Mouse (Mus musculus) cortical plate, adult 2 months (tissue): ENCODE data around the gene Abcc6. TPM values are rescaled to one million over a fixed set of nuclear protein-coding genes. Genes with fewer than 3 reads are reported as not detected.

Experiments
- H3K27ac ChIP-seq: fragments of 200-500 bp; 2 replicates; pipeline ENCODE4 v1.5.1; 2012; ENCODE audit warnings: low read length, control low read depth, inconsistent platforms; ENCODE audit not compliant: insufficient read depth
- H3K4me1 ChIP-seq: fragments of 200-500 bp; 2 replicates; pipeline ENCODE4 v1.6.1; 2011; ENCODE audit warnings: low read length; ENCODE audit not compliant: control insufficient read depth, insufficient read depth
- H3K4me3 ChIP-seq: fragments of 200-500 bp; 2 replicates; pipeline ENCODE4 v1.5.1; 2011; ENCODE audit warnings: mild to moderate bottlenecking, low read length, control low read depth; ENCODE audit not compliant: insufficient read depth
- CTCF ChIP-seq: fragments of 200-500 bp; IDR thresholded peaks from 2 replicates; pipeline ENCODE4 v1.5.1; 2011; ENCODE audit warnings: mild to moderate bottlenecking, control low read depth, low read length; ENCODE audit not compliant: insufficient read depth; ENCODE audit errors: extremely low read depth
- POLR2A ChIP-seq: fragments of 200-500 bp; IDR thresholded peaks from 2 replicates; pipeline ENCODE4 v1.6.1; 2011; ENCODE audit warnings: mild to moderate bottlenecking, low read length, control low read depth; ENCODE audit not compliant: insufficient read depth; ENCODE audit errors: extremely low read depth
- polyA plus RNA-seq: library from polyadenylated mRNA; depleted of rRNA; stranded (reverse); fragments of >200 nt; gene quantifications from 2 replicates; pipeline ENCODE4 v1.2.3, GENCODE M21; 2012

The Abcc6 gene
- polyA plus RNA-seq, 1 experiment = 3.1 TPM

- H3K27ac ChIP-seq = no peak overlapping the region
- TF ChIP-seq POLR2A (no peak), CTCF (no peak)
These were observed 19.9 kb upstream of the Abcc6 start for GRCm38 (mm10) chr7:46049981-46050380.

GRCm38 (mm10) chr7:46047873-46048562, 17.9 kb upstream of the Abcc6 start:
- no peak overlapping the region for H3K4me3 ChIP-seq
- H3K4me1 ChIP-seq = no peaks in the 10 kb centered on the region
- no peak for TF ChIP-seq CTCF
- TF ChIP-seq POLR2A = no peak
- H3K27ac ChIP-seq = no peak overlapping the region

More at GRCm38 (mm10) chr7:46049981-46050380, 19.9 kb upstream of the Abcc6 start:
- Histone ChIP-seq H3K4me1 (no peaks in the 10 kb centered on the region), H3K4me3 (no peak overlapping the region)

- H3K4me3 ChIP-seq = no peak overlapping the region
- TF ChIP-seq CTCF (no peak), POLR2A (no peak)
- no peaks in the 10 kb centered on the region for H3K4me1 ChIP-seq
- no peak overlapping the region for H3K27ac ChIP-seq
These were observed 15.8 kb upstream of the Abcc6 start for GRCm38 (mm10) chr7:46045882-46046281.

GRCm38 (mm10) chr7:46044106-46044505, 14.0 kb upstream of the Abcc6 start:
- H3K27ac ChIP-seq = no peak overlapping the region
- H3K4me3 ChIP-seq = no peak overlapping the region
- H3K4me1 ChIP-seq = no peaks in the 10 kb centered on the region
- no peak for TF ChIP-seq POLR2A
- TF ChIP-seq CTCF = no peak

- Histone ChIP-seq H3K27ac (no peak overlapping the region), H3K4me1 (peaks cover under 1% of the 10 kb centered on the region), H3K4me3 (no peak overlapping the region)
- no peak for TF ChIP-seq POLR2A
- no peak for TF ChIP-seq CTCF
These were observed 9.8 kb upstream of the Abcc6 start for GRCm38 (mm10) chr7:46039873-46040272.

GRCm38 (mm10) chr7:46037433-46037832, 7.3 kb upstream of the Abcc6 start:
- Histone ChIP-seq H3K4me1 (peaks cover 3% of the 10 kb centered on the region), H3K4me3 (no peak overlapping the region), H3K27ac (no peak overlapping the region)
- TF ChIP-seq CTCF (no peak), POLR2A (no peak)

- H3K27ac ChIP-seq = no peak overlapping the region
- H3K4me1 ChIP-seq = peaks cover 3% of the 10 kb centered on the region
- TF ChIP-seq POLR2A = no peak
- no peak for TF ChIP-seq CTCF
- H3K4me3 ChIP-seq = no peak overlapping the region
These were observed 5.4 kb upstream of the Abcc6 start for GRCm38 (mm10) chr7:46035468-46035867.

GRCm38 (mm10) chr7:46034991-46035390, 4.9 kb upstream of the Abcc6 start:
- TF ChIP-seq POLR2A (no peak), CTCF (no peak)
- H3K27ac ChIP-seq = no peak overlapping the region
- peaks cover 3% of the 10 kb centered on the region for H3K4me1 ChIP-seq
- no peak overlapping the region for H3K4me3 ChIP-seq

- TF ChIP-seq CTCF (no peak), POLR2A (no peak)
- Histone ChIP-seq H3K27ac (no peak overlapping the region), H3K4me1 (peaks cover 3% of the 10 kb centered on the region), H3K4me3 (peak overlapping the region; percentile 62)
These were observed 3.8 kb upstream of the Abcc6 start for GRCm38 (mm10) chr7:46033870-46034337.
